ENCODE assay signal across 8 mouse cellular contexts in genomic region chr11:110337289-110338245, GRCm38 (mm10). TPM values are rescaled to one million over a fixed set of nuclear protein-coding genes. Genes with fewer than 3 reads are reported as not detected.
DNase-seq lines count a peak whose midpoint lies in the region; ATAC-seq lines count a peak whose summit lies in the region.

Gene Abca5, minus strand, starts transcription at chr11:110337716.

- ATAC-seq in inflammation-experienced regulatory T-cells, adult 6 months, result peak; percentile 80
- ATAC-seq in megakaryocyte progenitor cell, adult 5-6 weeks (replicated peaks; ENCODE audit: poor library complexity), result peak; percentile 97

- intact Hi-C loops in left cerebral cortex, postnatal 10 days (cut with DNase I), result no loop called here

- peak; percentile 93 for DNase-seq in adrenal gland, adult 2 months
- DNase-seq in embryo, embryonic 11 days, result peak; percentile 95
- peak; percentile 82 for DNase-seq in gastrocnemius, postnatal 25 days
- DNase-seq in left cerebral cortex, postnatal 10 days (ENCODE audit: extremely low spot score in 1 of 2, low spot score in 2 of 2), result peak; percentile 78 to 93
- DNase-seq in right cerebral cortex, postnatal 14 days, result peak; percentile 92
- DNase-seq in urinary bladder, postnatal 25 days (ENCODE audit: low spot score), result peak; percentile 90

RNA-seq across cellular contexts. Expression of gene Abca5, which starts in this region (rescaled TPM):
- 10 to 100 TPM; 11.4 to 16.4 TPM for total RNA-seq in adrenal gland, adult 2 months (2021)
- 0.35 and 0.52 TPM in 2 replicates for polyA plus RNA-seq in adrenal gland, adult 2 months (2012; rRNA removed)
- 1 to 10 TPM; 5.8 to 9.0 TPM for total RNA-seq in gastrocnemius, postnatal 25 days (2021)
- under 1 TPM; 0.33 to 0.84 (median 0.50) TPM for polyA plus RNA-seq in inflammation-experienced regulatory T-cells, adult 6 months (2017; shearing (Covaris generic))
- 10 to 100 TPM; 31.1 to 32.0 TPM for total RNA-seq in left cerebral cortex, postnatal 10 days (2021)
- total RNA-seq in megakaryocyte progenitor cell, adult 5-6 weeks (2015), result 0.02 and 0.52 TPM in 2 replicates
- 0.20 and 0.62 TPM in 2 replicates for total RNA-seq in megakaryocyte progenitor cell, adult 5-6 weeks (2017)

Comparison
In these comparisons a context has a peak if more than half of its experiments do, and no peak if none do; other contexts are left out.
1. Peak in every context shown above with its lines: DNase-seq and ATAC-seq.
2. RNA of gene Abca5 (total RNA-seq): 31.1 to 32.0 TPM in left cerebral cortex, postnatal 10 days, 11.4 to 16.4 TPM in adrenal gland, adult 2 months and 5.8 to 9.0 TPM in gastrocnemius, postnatal 25 days; 0.02 to 0.62 TPM in megakaryocyte progenitor cell, adult 5-6 weeks; every median in the first group is over 4 times any median in the second.
3. Peak in ATAC-seq in inflammation-experienced regulatory T-cells, adult 6 months; RNA of the gene not detected or under 1 TPM.
4. Peak in ATAC-seq in megakaryocyte progenitor cell, adult 5-6 weeks; RNA of the gene not detected or under 1 TPM.